ENCODE assay signal across 28 mouse cellular contexts in the genomic region with DNA sequence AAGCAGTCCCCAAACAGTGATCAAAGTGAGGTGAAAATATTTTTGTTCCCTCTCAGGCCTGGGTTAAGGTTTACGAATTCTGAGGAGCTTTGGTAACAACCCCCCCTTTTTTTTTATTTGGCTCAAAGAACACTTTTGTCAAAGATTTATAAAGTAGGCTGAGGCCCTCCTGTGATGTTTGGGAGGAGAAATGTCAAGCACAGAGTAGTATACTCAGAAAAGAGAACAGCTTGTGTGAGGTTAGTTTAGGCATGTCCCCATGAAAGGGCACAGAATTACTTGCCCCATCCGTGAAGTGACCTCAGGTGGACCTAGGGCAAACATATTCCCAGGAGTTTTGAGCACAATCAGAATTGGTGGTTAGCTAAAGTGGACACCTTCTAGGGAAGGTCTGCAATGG.
"Had no signal": no experiment of that assay in that cellular context is flagged by ENCODE, and none has a peak within 500 bp of the region (broad histone marks: within the 10 kb centered on the region; RNA-seq: fewer than 3 reads in every experiment).

No protein-coding gene starts in this region.

- H3K4me1 ChIP-seq: embryonic facial prominence, embryonic 10.5 days; embryonic facial prominence, embryonic 12.5 days; embryonic facial prominence, embryonic 13.5 days; embryonic facial prominence, embryonic 15.5 days; forebrain, embryonic 10.5 days; forebrain, embryonic 12.5 days; forebrain, embryonic 13.5 days; forebrain, embryonic 15.5 days had no signal

- H3K9me3 ChIP-seq: embryonic facial prominence, embryonic 10.5 days; embryonic facial prominence, embryonic 12.5 days; embryonic facial prominence, embryonic 13.5 days; embryonic facial prominence, embryonic 15.5 days; forebrain, embryonic 10.5 days; forebrain, embryonic 12.5 days; forebrain, embryonic 13.5 days; forebrain, embryonic 15.5 days had no signal

- H3K27ac ChIP-seq: embryonic facial prominence, embryonic 10.5 days; embryonic facial prominence, embryonic 12.5 days; embryonic facial prominence, embryonic 13.5 days; embryonic facial prominence, embryonic 15.5 days; forebrain, embryonic 10.5 days; forebrain, embryonic 12.5 days; forebrain, embryonic 13.5 days; forebrain, embryonic 15.5 days; gastrocnemius, adult 2 months had no signal

- H3K27me3 ChIP-seq: embryonic facial prominence, embryonic 12.5 days; embryonic facial prominence, embryonic 13.5 days; embryonic facial prominence, embryonic 15.5 days; forebrain, embryonic 12.5 days; forebrain, embryonic 13.5 days; forebrain, embryonic 15.5 days had no signal

- H3K4me3 ChIP-seq: embryonic facial prominence, embryonic 10.5 days; embryonic facial prominence, embryonic 12.5 days; embryonic facial prominence, embryonic 13.5 days; embryonic facial prominence, embryonic 15.5 days; erythroblast, embryonic 14.5 days; forebrain, embryonic 10.5 days; forebrain, embryonic 12.5 days; forebrain, embryonic 13.5 days; forebrain, embryonic 15.5 days; gastrocnemius, adult 2 months had no signal

- H3K4me2 ChIP-seq: embryonic facial prominence, embryonic 12.5 days; embryonic facial prominence, embryonic 13.5 days; embryonic facial prominence, embryonic 15.5 days; forebrain, embryonic 12.5 days; forebrain, embryonic 13.5 days; forebrain, embryonic 15.5 days had no signal

- ATAC-seq: forebrain, embryonic 13.5 days; forebrain, embryonic 14.5 days; forebrain, embryonic 15.5 days; forebrain, embryonic 16.5 days had no signal

- DNase-seq: cerebellum, adult 18-20 months; cerebellum, adult 2 months; cerebellum, adult 8-10 months; cerebellum, adult 9-10 months; cerebellum, adult 9-11 months; cerebellum, postnatal 10 days; cerebellum, postnatal 14 days; cerebellum, postnatal 25 days; cerebellum, postnatal 36 days; embryo, embryonic 11 days; gastrocnemius, adult 2 months; gastrocnemius, postnatal 10 days; gastrocnemius, postnatal 14 days; gastrocnemius, postnatal 25 days; gastrocnemius, postnatal 36 days; heart, adult 11 months had no signal

- H3K36me3 ChIP-seq: embryonic facial prominence, embryonic 10.5 days; embryonic facial prominence, embryonic 12.5 days; embryonic facial prominence, embryonic 13.5 days; embryonic facial prominence, embryonic 15.5 days; forebrain, embryonic 10.5 days; forebrain, embryonic 12.5 days; forebrain, embryonic 15.5 days had no signal

- H3K9ac ChIP-seq: embryonic facial prominence, embryonic 12.5 days; embryonic facial prominence, embryonic 13.5 days; embryonic facial prominence, embryonic 15.5 days; forebrain, embryonic 12.5 days; forebrain, embryonic 13.5 days; forebrain, embryonic 15.5 days; forebrain, postnatal 0 days had no signal
